Mouse (Mus musculus) midbrain, postnatal 0 days (tissue): ENCODE measurements around the gene Vat1. TPM values are rescaled to one million over a fixed set of nuclear protein-coding genes. Genes with fewer than 3 reads are reported as not detected.

ENCODE experiments used
- ATAC-seq: fragments of 200-750 bp; cut with Nextera tagmentation; 2 replicates; pipeline ENCODE4 v1.8.0; 2017; ENCODE audit warnings: moderate number of reproducible peaks, mild to moderate bottlenecking, moderate TSS enrichment, moderate library complexity; ENCODE audit not compliant: low FRiP score
- DNase-seq: peaks from one replicate; pipeline ENCODE4 v3.0.0-alpha.2; 2015; ENCODE audit warnings: low spot score
- H3K27ac ChIP-seq: fragments of 300-500 bp; sonication (generic); 2 replicates; pipeline ENCODE4 v1.5.1; 2014; ENCODE audit warnings: low read depth, mild to moderate bottlenecking, low read length, mixed read lengths
- H3K27me3 ChIP-seq: fragments of 300-500 bp; sonication (generic); 2 replicates; pipeline ENCODE4 v1.6.1; 2014; ENCODE audit warnings: low read length, control low read depth, mixed read lengths; ENCODE audit not compliant: insufficient read depth
- H3K36me3 ChIP-seq: fragments of 300-500 bp; sonication (generic); 2 replicates; pipeline ENCODE4 v1.6.1; 2014; ENCODE audit warnings: low read length, control low read depth, mixed read lengths; ENCODE audit not compliant: insufficient read depth
- H3K4me1 ChIP-seq: fragments of 300-500 bp; sonication (generic); 2 replicates; pipeline ENCODE4 v1.6.1; 2014; ENCODE audit warnings: mild to moderate bottlenecking, control low read depth, antibody characterized with exemption, low read length, mixed read lengths; ENCODE audit not compliant: insufficient read depth
- H3K4me2 ChIP-seq: fragments of 300-500 bp; sonication (generic); 2 replicates; pipeline ENCODE4 v1.6.1; 2014; ENCODE audit warnings: low read depth, mild to moderate bottlenecking, low read length, mixed read lengths; ENCODE audit not compliant: poor library complexity, severe bottlenecking
- H3K4me3 ChIP-seq: fragments of 300-500 bp; sonication (generic); 2 replicates; pipeline ENCODE4 v1.5.1; 2014; ENCODE audit warnings: low read depth, mild to moderate bottlenecking, low read length, moderate library complexity
- H3K9ac ChIP-seq: fragments of 300-500 bp; sonication (generic); replicated peaks from 2 replicates; pipeline ENCODE4 v1.6.1; 2014; ENCODE audit warnings: mild to moderate bottlenecking, low read length, moderate library complexity, mixed read lengths; ENCODE audit not compliant: poor library complexity, severe bottlenecking
- H3K9me3 ChIP-seq: fragments of 300-500 bp; sonication (generic); 2 replicates; pipeline ENCODE4 v1.6.1; 2016; ENCODE audit warnings: low read length, control low read depth
- CTCF ChIP-seq: IDR thresholded peaks from 2 replicates; pipeline ENCODE4 v1.5.1; 2016; ENCODE audit warnings: antibody characterized with exemption, mild to moderate bottlenecking
- WGBS: fragments of 180-500 bp; shearing (Covaris S2); extraction: QIAGEN DNeasy Blood & Tissue Kit; methylation state at CpG from one replicate; pipeline ENCODE4 v1.1.7; 2014; 5-methylcytosine and 5-hydroxymethylcytosine counted together
- polyA plus RNA-seq: library from polyadenylated mRNA; unstranded; fragments of >200 nt; fragmentation: Nextera tagmentation; extraction: Ambion mirVana; gene quantifications from 2 replicates; pipeline ENCODE4 v1.2.1, GENCODE M21; 2015
- total RNA-seq: library from RNA; depleted of rRNA; stranded (reverse); fragments of >200 nt; gene quantifications from 2 replicates; pipeline ENCODE4 v1.2.3, GENCODE M21; 2014

Gene Vat1
- total and polyA plus RNA-seq, 2 experiments from 2014 or later = 143 to 334 TPM

DNA sequence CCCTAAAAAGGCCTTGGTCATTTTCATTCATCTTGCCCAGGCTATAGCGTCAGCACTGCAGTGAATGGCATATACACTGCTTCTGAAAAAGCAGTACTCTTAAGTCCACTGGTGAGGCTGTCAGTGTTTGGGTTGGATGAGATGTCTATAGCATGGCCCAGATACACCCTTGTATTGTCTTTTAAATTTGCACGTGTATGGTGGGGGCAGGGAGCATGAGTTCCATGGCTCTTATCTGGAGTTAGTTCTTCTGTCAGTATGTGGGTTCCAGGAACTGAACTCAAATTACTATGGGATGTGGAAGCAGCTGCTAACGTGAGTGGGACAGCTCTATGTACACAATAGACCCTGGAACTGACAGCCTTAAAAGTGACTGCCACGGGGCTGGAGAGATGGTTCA, 30.2 kb downstream of the Vat1 start:
- Histone ChIP-seq H3K9me3 (no peaks in the 10 kb centered on the region), H3K27me3 (no peaks in the 10 kb centered on the region), H3K4me3 (no peak overlapping the region), H3K36me3 (peaks cover 41% of the 10 kb centered on the region), H3K4me1 (no peaks in the 10 kb centered on the region), H3K27ac (no peak overlapping the region), H3K4me2 (no peak overlapping the region), H3K9ac (no peak overlapping the region)
- no peak for ATAC-seq
- DNase-seq = no peak
- no peak for TF ChIP-seq CTCF
- 80% methylated on average over 4 of the region's 4 CpGs for WGBS

DNA sequence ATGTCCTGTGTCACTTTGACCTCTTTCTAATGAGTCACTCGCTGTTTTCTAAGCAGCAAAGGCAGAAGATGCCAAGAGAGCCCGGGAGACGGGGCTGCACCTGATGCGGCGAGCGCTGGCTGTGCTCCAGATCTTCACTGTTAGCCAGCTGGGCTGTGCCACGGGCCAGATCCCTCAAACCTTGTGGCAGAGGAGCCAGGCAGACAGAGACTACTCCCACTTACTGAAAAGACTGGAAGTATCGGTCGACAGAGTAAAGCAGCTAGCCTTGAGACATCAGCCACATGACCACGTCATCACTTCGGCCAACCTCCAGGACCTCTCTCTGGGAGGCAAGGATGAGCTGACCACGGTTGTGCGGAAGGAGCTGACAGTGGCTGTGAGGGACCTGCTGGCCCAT, 32.6 kb downstream of the Vat1 start:
- Histone ChIP-seq H3K4me3 (no peak overlapping the region), H3K27me3 (no peaks in the 10 kb centered on the region), H3K9ac (no peak overlapping the region), H3K4me1 (no peaks in the 10 kb centered on the region), H3K36me3 (peaks cover 48% of the 10 kb centered on the region), H3K9me3 (no peaks in the 10 kb centered on the region), H3K4me2 (no peak overlapping the region), H3K27ac (no peak overlapping the region; the same call in 1 of the 2 replicates)
- ATAC-seq (no peak), DNase-seq (peak; percentile 41)
- 92% methylated on average over 13 of the region's 13 CpGs for WGBS
- TF ChIP-seq CTCF = no peak

DNA sequence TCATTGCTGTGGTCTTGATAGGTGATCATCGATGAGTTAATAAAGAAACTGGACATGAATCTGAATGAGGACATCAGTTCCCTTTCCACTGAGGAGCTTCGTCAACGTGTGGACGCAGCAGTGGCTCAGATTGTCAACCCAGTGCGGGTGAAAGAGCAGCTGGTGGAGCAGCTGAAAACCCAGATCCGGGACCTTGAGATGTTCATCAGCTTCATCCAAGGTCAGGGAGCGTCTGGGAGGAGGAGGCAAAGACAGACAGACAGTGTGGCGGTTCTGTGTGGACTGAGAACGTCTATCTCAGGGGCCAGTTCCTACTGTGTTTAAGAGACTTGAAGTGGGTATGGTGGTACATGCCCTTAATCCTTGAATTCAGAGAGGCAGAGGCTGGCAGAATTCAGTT, 34.7 kb downstream of the Vat1 start:
- H3K36me3 ChIP-seq = peaks cover 48% of the 10 kb centered on the region
- H3K9me3 ChIP-seq = no peaks in the 10 kb centered on the region
- no peak for TF ChIP-seq CTCF
- H3K27me3 ChIP-seq = no peaks in the 10 kb centered on the region
- DNase-seq (no peak), ATAC-seq (no peak)
- no peak overlapping the region for H3K4me3 ChIP-seq
- H3K9ac ChIP-seq = no peak overlapping the region
- H3K4me1 ChIP-seq = peaks cover under 1% of the 10 kb centered on the region
- 92% methylated on average over 9 of the region's 9 CpGs for WGBS
- H3K4me2 ChIP-seq = no peak overlapping the region
- H3K27ac ChIP-seq = no peak overlapping the region

DNA sequence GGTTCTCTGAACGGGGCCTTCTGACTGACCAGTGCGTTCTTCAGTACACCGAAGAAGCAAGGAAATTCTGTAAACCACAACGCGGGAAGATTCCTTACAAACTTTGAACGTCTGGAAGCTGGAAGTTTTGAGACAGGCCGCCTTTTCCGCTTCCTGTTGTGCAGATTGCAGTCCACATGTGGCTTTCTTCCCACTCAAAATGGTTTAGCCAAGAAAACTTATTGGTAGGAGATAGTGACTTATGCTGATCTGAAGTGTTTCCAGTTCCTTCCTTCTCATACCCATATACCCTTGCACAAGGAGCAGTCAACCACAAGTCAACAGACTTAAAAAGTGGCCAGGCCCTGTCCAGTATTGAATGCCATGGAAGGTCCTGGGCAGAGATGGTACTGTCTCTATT, 39.9 kb downstream of the Vat1 start:
- Histone ChIP-seq H3K27me3 (no peaks in the 10 kb centered on the region), H3K4me3 (peak overlapping the region; percentile 98), H3K4me1 (peaks cover 13% of the 10 kb centered on the region), H3K9me3 (no peaks in the 10 kb centered on the region), H3K36me3 (peaks cover 11% of the 10 kb centered on the region), H3K9ac (peak overlapping the region; percentile 84; the same call in 1 of the 2 replicates), H3K27ac (no peak overlapping the region), H3K4me2 (peak overlapping the region; percentile 81)
- ATAC-seq (no peak), DNase-seq (no peak)
- WGBS = 66% methylated on average over 8 of the region's 8 CpGs
- no peak for TF ChIP-seq CTCF

DNA sequence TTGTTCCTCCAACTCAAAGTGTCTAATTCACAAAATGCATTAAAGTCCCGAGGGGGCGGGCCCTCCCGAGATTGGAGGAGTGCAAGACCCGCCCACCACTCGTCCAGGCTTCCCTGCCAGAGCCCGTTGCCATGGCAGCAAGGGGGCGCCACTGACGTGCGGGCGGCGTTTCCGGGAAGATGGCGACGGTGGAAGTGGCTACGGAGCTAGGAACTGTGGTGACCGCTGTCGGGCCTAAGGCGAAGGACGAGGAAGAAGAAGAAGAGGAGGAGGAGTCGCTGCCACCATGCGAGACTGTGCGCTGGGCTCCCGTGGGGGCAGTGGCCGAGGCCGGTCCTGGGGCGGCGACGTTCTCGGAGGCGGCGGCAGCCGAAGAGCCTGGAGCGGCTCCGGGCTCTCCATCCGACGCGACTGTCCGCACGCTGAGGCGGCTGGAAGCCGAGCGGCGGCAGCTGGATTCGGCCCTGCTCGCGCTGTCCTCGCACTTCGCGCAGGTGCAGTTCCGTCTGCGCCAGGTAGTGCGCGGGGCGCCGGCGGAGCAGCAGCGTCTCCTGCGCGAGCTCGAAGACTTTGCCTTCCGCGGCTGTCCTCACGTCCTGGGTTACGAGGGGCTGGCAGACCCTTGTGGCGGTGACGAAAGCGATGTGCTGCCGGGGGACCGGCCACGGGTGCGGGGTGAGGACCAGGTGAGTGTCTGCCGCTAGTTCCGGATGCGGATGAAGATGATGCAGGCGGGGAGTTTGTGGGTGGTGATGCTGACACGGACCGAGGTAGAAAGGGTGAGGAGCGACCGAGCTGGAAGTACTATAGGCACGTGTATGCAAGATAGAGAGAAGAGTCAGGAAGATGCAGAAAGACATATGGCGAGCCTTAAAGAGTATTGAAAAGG, 40.9 kb downstream of the Vat1 start, which contains the start of the genes Rundc1 and Ptges3l:
TSS of gene Rundc1 (plus strand) at position 161 of the 889 bp plus-strand sequence.
TSS of gene Ptges3l (minus strand) at position 409 of the 889 bp plus-strand sequence.
- H3K27me3 ChIP-seq = no peaks in the 10 kb centered on the region
- no peaks in the 10 kb centered on the region for H3K9me3 ChIP-seq
- H3K4me1 ChIP-seq = peaks cover 13% of the 10 kb centered on the region
- H3K27ac ChIP-seq = peak within 1 kb of the TSS; percentile 86
- TF ChIP-seq CTCF = peak; percentile 71
- H3K36me3 ChIP-seq = peaks cover under 1% of the 10 kb centered on the region
- DNase-seq = peak; percentile 97
- ATAC-seq = peak; percentile 96
- H3K4me3 ChIP-seq = peak within 1 kb of the TSS; percentile 98
- under 1% methylated on average over 81 of the region's 81 CpGs for WGBS
- peak within 1 kb of the TSS; percentile 84 for H3K9ac ChIP-seq
- H3K4me2 ChIP-seq = peak within 1 kb of the TSS; percentile 81
